In the genomic region with DNA sequence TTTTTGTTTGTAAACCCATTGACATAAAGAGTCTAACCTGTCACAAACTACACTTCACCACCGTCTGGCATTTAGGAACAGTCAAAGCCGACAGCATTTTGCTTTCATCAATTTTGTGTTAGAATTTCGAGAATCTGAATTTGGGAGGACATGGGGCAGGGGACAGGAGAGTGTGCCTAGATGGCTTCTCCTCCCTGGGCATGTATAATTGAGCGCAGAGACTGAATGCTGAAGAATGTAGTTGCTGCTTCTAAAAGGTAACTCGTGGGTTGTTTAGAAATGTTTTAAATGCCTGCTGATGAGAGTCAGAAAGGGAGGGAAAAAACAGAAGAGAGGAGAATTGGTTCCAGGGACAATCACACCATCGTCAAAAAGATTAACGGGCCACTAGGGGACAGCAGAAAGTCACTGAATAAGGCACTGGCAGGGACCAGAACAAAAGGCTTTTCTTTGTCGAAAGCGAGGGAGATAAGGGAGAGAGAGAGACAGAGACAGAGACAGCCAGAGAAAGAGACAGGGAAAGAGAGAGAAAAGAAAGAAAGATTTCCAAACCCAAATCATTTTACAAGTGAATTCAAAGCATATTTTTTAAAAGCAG, we compare ENCODE assay signal across 9 mouse cellular contexts.
DNase-seq lines count a peak whose midpoint lies in the region; TF ChIP-seq lines count a peak whose summit lies in the region.
"Had no signal": no experiment of that assay in that cellular context is flagged by ENCODE, and none has a peak within 500 bp of the region (broad histone marks: within the 10 kb centered on the region; RNA-seq: fewer than 3 reads in every experiment).

No protein-coding gene starts in this region.

- H3K9me3 ChIP-seq in E14TG2a.4 (ENCODE audit: low read length), result 0 out of 2 replicates have a peak, but pooled peaks cover 1% of the 10 kb centered on the region
- H3K9me3 ChIP-seq: lung, embryonic 15.5 days had no signal

- no peak overlapping the region for H3K4me3 ChIP-seq in E14TG2a.4 (replicated peaks; ENCODE audit: low read length)
- H3K4me3 ChIP-seq: lung, embryonic 15.5 days had no signal

- H3K4me1 ChIP-seq in E14TG2a.4 (replicated peaks; ENCODE audit: low read depth, low read length), result 0 out of 2 replicates have a peak, but pooled peaks cover 6% of the 10 kb centered on the region

- intact Hi-C loops in heart, postnatal 14 days (cut with DNase I), result loop anchor here (5.0 to 10.0 kb wide), 3 partner anchors 342 to 587 kb away; no protein-coding TSS in a partner anchor

- no peaks in the 10 kb centered on the region for H3K36me3 ChIP-seq in E14TG2a.4 (ENCODE audit: insufficient read depth, low read length)
- H3K36me3 ChIP-seq: lung, embryonic 15.5 days had no signal

- peak; percentile 82 for DNase-seq in 3T3-L1 (ENCODE audit: low read depth, low spot score)
- peak; percentile 88 for DNase-seq in embryo, embryonic 10.5 days (ENCODE audit: low spot score)
- DNase-seq in heart, postnatal 14 days, result peak; percentile 3 to 26
- DNase-seq in layer of hippocampus, adult 11-12 months (ENCODE audit: low spot score), result peak; percentile 18
- peak; percentile 59 for DNase-seq in lung, postnatal 36 days
- DNase-seq in thymus, postnatal 0 days (ENCODE audit: low spot score), result no peak
- DNase-seq in B cell, adult 2 months, result no peak

- H3K27me3 ChIP-seq in E14TG2a.4 (ENCODE audit: insufficient read depth, low read length), result no peaks in the 10 kb centered on the region
- H3K27me3 ChIP-seq: lung, embryonic 15.5 days had no signal

- TF ChIP-seq CTCF in E14TG2a.4 (conservative IDR thresholded peaks at IDR 0.05; ENCODE audit: low read length), result peak; percentile 43

Comparison
In these comparisons a context has a peak if more than half of its experiments do, and no peak if none do; other contexts are left out.
1. DNase-seq: peak in 3T3-L1 (single experiment), embryo, embryonic 10.5 days (single experiment), heart, postnatal 14 days (2 of 2), layer of hippocampus, adult 11-12 months (single experiment) and lung, postnatal 36 days (single experiment); none in thymus, postnatal 0 days (single experiment) and B cell, adult 2 months (0 of 2).